Mouse (Mus musculus) fat pad, adult 2 months (tissue): ENCODE measurements around the gene Kdm6a.

Source experiments
- DNase-seq: peaks from one replicate; pipeline ENCODE4 v3.0.0-alpha.2; 2011; ENCODE audit warnings: low read depth, low spot score; ENCODE audit errors: extremely low read depth

Kdm6a gene

GRCm38 (mm10) chrX:18162192-18162857 is at the start of gene Kdm6a:
Gene Kdm6a, plus strand, starts transcription at chrX:18162575.
- DNase-seq: peak; percentile 56

- DNase-seq: no peak
These were observed 16.8 kb upstream of the Kdm6a start, which contains the start of gene Dusp21 for GRCm38 (mm10) chrX:18145557-18145956. Gene Dusp21, plus strand, starts transcription at chrX:18145857.

GRCm38 (mm10) chrX:18160734-18161442 is 1.5 kb upstream of the Kdm6a start:
- DNase-seq: no peak

DNA sequence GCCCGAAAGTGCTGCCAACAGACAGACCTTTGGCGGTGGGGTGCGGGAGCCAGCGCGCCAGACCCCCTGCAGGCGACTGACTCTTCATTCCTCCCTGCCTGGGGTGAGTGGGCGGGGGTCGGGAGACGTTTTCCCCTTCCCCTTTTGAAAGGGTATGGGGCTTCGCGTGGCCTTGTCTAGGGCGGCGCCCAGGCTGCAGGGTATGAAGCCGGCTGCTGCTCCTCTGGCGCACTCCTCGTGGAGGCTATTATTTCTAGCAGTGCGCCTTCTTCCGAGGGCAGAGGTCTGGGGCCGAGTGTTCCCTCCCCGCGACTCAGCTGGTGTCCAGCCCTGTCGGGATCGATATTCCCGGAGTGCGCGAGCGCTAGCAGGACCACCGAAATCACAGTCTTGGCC is 581 bp upstream of the Kdm6a start:
- no peak for DNase-seq

GRCm38 (mm10) chrX:18162861-18163731 is 721 bp downstream of the Kdm6a start:
- no peak for DNase-seq

DNA sequence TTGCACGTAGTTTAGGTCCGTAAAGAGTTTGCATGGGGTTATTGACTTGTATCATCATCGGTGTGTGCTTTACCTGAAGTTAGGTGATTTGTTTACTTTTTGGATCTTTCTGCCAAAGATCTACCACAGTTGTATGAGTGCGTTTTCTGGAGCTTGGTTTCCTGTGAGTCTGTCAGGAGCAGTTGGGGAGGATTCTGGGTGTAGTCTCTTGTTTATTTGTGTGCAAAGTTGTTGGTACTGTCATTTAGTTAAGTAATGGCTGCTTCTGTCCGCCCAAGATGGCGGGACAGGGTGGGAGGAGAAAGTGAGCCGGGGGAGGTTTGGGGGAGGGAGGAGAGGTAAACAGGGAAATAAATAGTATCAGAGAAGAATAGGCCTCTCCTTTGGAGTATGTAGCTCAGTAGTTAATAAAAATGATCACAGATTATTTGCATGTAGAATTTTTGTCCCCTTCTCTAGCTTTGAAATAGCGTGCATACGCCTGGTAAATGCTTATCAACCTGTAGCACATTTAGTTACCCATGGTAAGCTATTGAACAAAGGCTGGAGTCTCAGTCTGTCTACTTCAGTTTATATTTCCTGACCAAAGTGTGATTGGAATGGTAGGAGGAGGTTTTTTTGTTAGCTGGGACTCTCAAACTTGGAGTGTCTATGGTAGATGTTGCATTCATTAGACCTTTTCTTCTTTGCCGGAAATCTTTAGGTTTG is 1.7 kb downstream of the Kdm6a start:
- DNase-seq: no peak

GRCm38 (mm10) chrX:18165121-18165520 is 2.7 kb downstream of the Kdm6a start:
- no peak for DNase-seq

DNA sequence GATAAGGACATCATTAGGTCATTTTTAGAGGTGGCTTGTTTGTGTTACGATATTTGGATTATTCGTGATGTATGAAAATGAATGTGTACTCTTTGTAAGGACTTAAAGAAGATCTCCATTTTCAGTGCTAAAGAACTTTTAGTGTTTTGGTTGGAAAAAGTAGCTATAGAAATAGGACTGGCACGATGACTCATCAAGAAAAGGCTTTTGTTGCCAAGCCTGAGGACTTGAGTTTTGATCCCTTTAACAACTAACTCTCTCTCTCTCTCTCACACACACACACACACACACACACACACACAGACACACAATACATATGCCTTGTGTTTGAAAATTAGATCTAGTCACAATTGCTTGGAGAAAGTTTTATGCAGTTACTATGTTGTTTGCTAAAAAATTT is 4.6 kb downstream of the Kdm6a start:
- DNase-seq: no peak

GRCm38 (mm10) chrX:18168940-18169339 is 6.6 kb downstream of the Kdm6a start:
- no peak for DNase-seq

DNA sequence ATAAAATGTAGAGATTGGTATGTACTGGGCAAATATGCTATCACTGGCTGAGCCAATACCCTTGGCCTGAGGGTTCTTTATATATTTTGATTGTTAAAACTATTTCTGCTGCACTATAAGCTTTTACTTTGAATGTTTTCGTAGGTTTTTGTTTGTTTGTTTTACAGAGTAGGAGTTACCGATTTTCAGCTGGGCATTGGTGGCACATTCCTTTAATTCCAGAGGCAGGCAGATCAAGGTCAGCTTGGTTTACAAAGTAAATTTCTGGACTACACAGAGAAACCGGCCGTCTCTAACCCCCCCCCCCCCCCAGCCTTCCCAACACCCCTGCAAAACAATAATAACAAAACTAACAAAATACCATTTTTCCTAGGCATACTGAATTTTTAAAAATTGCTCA is 12.5 kb downstream of the Kdm6a start:
- no peak for DNase-seq

- DNase-seq: no peak
These were observed 15.4 kb downstream of the Kdm6a start for GRCm38 (mm10) chrX:18177803-18178202.

DNA sequence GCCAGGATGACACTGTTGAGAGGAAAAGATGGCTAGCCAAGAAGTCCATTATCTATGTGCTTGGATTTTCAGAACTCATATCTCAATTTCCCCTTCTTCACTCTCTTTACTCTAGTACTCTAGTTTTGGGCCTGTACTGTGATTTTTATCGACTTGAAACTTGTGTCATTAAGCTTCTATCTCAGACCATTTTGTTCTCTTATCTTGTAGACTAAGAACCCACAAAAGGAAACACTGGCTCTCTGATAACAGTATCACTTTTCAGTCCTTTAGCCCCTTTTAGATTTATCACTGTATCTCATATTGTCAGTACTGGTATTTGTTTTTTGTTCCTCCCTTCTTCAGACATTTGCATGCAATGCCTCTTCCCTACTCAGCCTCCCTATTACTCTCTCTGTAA is 17.1 kb downstream of the Kdm6a start:
- DNase-seq: no peak

DNA sequence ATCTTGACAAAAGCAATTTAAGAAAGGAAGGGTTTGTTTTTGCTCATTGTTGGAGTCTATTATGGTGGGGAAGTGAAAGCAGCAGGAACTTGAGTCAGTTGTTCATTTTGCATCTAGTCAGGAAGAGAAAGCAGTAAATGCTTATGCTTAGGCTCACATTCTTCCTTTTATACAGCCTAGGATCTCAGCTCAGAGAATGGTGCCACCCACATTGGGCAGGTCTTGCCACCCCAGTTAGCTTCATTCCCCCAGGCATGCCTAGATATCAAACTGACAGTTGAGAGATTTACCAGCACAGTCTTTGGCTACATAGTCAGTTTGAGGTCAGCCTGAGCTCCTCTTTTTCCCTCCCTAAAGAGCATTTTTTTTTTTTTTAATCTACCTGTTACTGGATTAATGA is 24.8 kb downstream of the Kdm6a start:
- no peak for DNase-seq

DNA sequence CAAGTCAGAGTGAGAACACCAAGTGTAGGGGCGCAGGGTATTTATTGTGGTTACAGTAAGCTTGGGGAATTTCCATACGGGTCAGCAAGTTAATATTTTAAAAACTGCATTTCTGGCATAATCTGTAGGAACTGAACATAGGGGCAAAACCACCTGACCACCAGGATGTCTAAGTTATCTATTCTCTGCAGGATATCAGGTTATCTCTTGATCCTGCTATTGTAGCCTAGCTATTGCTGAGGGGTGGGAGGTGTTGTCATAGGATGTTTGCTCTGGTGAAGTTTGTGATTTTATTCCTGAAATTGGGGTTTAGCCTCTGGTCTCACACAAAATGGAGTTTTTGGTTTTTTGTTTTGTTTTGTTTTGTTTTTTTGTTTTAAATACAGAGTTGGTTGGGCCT is 25.9 kb downstream of the Kdm6a start:
- no peak for DNase-seq

DNA sequence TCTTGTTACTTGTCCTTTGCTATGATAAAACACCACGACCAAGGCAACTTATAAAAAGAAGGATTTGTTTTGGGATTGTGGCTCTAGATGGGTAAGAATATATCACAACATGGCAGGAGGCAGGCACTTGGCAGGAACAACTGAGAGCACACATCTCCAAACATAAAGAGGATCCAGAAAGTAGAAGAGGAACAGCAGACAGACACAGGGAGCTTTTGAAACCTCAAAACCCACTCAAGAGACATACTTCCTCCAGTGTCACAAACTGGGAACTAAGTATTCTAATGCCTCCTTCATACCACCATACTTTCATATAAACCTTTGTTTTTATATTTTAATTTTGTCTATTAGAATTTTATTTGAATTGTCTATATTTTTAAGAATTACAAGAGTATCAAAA is 77.2 kb downstream of the Kdm6a start:
- no peak for DNase-seq

DNA sequence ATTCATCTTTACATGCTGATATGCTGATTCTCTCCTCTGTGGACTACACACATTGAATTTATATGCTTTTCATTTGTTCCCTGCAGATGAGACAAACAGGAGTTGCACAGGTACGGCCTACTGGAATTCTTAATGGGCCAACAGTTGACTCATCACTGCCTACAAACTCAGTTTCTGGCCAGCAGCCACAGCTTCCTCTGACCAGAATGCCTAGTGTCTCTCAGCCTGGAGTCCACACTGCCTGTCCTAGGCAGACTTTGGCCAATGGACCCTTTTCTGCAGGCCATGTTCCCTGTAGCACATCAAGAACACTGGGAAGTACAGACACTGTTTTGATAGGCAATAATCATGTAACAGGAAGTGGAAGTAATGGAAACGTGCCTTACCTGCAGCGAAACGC is 88.2 kb downstream of the Kdm6a start:
- no peak for DNase-seq

DNA sequence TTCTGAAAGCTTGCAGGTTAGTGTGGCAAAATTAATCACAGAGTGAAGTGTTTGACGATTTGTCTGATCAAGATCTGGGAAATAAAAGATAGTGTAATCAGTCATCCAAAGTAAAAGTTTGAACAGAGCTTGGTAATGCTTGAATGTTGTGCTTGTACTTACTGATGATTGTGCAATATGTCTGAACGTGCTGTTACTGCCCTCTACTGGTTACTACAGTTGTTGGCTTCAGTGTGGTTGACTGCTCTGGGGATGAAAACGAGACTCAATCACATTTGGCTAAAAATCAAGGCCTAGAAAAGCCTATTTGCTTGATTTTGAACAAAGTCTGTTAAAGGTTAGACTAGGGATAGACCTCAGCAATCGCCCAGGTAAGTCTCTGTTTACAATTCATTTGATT is 92.4 kb downstream of the Kdm6a start:
- DNase-seq: peak; percentile 8

GRCm38 (mm10) chrX:18258238-18258809 is 95.9 kb downstream of the Kdm6a start:
- no peak for DNase-seq

GRCm38 (mm10) chrX:18278561-18278960 is 116.2 kb downstream of the Kdm6a start:
- no peak for DNase-seq

DNA sequence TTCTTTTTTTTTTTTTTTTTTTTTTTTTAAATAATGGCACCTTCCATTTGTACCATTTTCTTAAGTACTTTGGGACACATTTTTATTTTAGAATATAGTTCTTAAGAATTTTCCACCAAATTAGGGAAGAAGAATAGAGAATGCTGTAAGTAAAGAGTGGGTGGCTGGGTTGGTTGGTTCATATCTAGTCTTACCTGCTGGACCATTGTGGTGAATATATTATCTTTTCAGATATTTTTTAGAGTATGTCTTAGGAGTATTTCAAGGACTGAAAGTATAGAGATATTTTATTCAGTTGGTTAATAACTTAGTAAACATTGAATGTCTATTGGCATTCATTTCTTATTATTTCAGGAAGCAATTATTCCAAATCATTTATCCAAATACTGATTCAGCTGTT is 117.8 kb downstream of the Kdm6a start:
- no peak for DNase-seq
